Mouse (Mus musculus): ENCODE data around the gene Ssbp2. TPM values are rescaled to one million over a fixed set of nuclear protein-coding genes. Genes with fewer than 3 reads are reported as not detected.

The Ssbp2 gene
- polyA plus RNA-seq, 1 experiment from 2014 or later = 77.7 TPM

DNA sequence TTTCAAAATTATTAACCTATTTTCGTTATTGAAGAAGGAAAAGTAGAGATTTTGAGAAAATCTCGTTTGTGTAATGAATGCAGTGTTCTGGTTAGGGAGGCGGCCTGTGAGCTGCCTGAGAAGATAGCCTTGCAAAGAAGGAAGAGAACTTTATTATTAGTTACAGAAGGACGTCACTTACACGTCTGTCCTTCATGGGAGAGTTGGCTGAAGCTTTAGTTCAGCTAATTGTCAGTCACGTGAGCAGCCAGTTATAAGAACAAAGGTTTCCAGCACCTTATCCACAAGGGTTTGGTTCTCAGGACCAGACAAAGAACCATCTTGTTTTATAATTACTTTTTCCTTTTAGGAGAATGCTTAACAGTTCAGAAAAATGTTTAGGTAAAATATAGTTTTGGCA is 104.0 kb downstream of the Ssbp2 start:
- TF ChIP-seq CTCF (IDR thresholded peaks at IDR 0.05; ENCODE audit: low read depth) = no peak
- 66% methylated on average over 6 of the region's 6 CpGs for WGBS
- DNase-seq (ENCODE audit: low spot score) = no peak

DNA sequence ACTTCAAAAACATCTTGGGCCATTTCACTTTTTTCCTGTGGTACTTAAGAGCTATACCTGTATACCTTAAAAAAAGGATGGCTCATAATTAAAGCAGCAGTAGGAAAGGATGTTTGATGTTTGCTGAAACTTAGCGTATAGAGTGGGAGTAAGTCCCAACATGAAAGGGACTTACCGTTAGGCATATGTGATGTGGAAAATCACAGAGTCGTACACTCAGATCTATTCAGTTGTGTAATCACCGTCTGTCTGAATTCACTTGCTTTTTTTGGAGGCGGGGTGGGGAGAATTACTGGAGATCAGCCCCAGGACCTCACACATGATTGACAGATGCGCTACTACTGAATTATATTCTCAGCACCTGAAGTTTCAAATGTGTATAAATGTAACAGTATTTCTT is 104.7 kb downstream of the Ssbp2 start:
- Histone ChIP-seq H3K4me1 (replicated peaks; ENCODE audit: insufficient read depth, low read length) (no peaks in the 10 kb centered on the region), H3K27ac (no peak overlapping the region), H3K4me2 (ENCODE audit: low read length) (no peak overlapping the region), H3K9me3 (replicated peaks; ENCODE audit: low read length) (no peaks in the 10 kb centered on the region), H3K27me3 (ENCODE audit: insufficient read depth, low read length) (no peaks in the 10 kb centered on the region), H3K4me3 (replicated peaks; ENCODE audit: low read depth, low read length) (no peak overlapping the region), H3K36me3 (ENCODE audit: insufficient read depth, low read length) (no peaks in the 10 kb centered on the region), H3K9ac (ENCODE audit: low read depth, low read length) (no peak overlapping the region)
- ATAC-seq (replicated peaks; ENCODE audit: low FRiP score, low read depth) (no peak), DNase-seq (ENCODE audit: low spot score) (no peak)
- WGBS = 85% methylated on average over 6 of the region's 6 CpGs
- no peak for TF ChIP-seq CTCF (IDR thresholded peaks at IDR 0.05; ENCODE audit: low read depth)

More for the DNA sequence above, 104.0 kb downstream of the Ssbp2 start:
- H3K27ac ChIP-seq = no peak overlapping the region
- H3K4me3 ChIP-seq (replicated peaks; ENCODE audit: low read depth, low read length) = no peak overlapping the region
- H3K4me2 ChIP-seq (ENCODE audit: low read length) = no peak overlapping the region
- no peaks in the 10 kb centered on the region for H3K36me3 ChIP-seq (ENCODE audit: insufficient read depth, low read length)
- no peaks in the 10 kb centered on the region for H3K27me3 ChIP-seq (ENCODE audit: insufficient read depth, low read length)
- H3K9me3 ChIP-seq (replicated peaks; ENCODE audit: low read length) = no peaks in the 10 kb centered on the region
- no peaks in the 10 kb centered on the region for H3K4me1 ChIP-seq (replicated peaks; ENCODE audit: insufficient read depth, low read length)
- no peak overlapping the region for H3K9ac ChIP-seq (ENCODE audit: low read depth, low read length)
- ATAC-seq (replicated peaks; ENCODE audit: low FRiP score, low read depth) = no peak

DNA sequence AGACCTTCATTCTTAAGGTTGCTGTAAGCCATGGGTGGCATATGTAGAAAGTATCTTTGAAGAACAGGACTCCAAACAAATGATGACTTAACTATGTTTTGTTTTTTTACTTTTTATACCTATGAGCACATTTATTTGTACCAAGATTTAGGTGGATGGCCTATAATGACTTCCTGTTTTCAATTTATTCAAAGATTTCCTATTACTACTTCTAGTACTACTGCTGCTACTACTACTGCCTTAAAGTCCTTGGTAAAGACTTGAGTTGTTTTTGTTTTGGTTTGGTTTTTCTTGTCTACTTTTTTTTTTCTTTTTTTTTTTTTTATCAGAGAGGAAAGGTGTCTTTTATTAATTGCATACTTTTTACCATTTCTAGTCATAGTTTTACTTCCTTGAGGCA is 121.4 kb downstream of the Ssbp2 start:
- H3K4me1 ChIP-seq (replicated peaks; ENCODE audit: insufficient read depth, low read length) = no peaks in the 10 kb centered on the region
- H3K36me3 ChIP-seq (ENCODE audit: insufficient read depth, low read length) = no peaks in the 10 kb centered on the region
- no peaks in the 10 kb centered on the region for H3K9me3 ChIP-seq (replicated peaks; ENCODE audit: low read length)
- no peak for TF ChIP-seq CTCF (IDR thresholded peaks at IDR 0.05; ENCODE audit: low read depth)
- DNase-seq (ENCODE audit: low spot score) (no peak), ATAC-seq (replicated peaks; ENCODE audit: low FRiP score, low read depth) (no peak)
- H3K27ac ChIP-seq = no peak overlapping the region
- H3K4me3 ChIP-seq (replicated peaks; ENCODE audit: low read depth, low read length) = no peak overlapping the region
- H3K27me3 ChIP-seq (ENCODE audit: insufficient read depth, low read length) = no peaks in the 10 kb centered on the region
- H3K9ac ChIP-seq (ENCODE audit: low read depth, low read length) = no peak overlapping the region
- no peak overlapping the region for H3K4me2 ChIP-seq (ENCODE audit: low read length)

DNA sequence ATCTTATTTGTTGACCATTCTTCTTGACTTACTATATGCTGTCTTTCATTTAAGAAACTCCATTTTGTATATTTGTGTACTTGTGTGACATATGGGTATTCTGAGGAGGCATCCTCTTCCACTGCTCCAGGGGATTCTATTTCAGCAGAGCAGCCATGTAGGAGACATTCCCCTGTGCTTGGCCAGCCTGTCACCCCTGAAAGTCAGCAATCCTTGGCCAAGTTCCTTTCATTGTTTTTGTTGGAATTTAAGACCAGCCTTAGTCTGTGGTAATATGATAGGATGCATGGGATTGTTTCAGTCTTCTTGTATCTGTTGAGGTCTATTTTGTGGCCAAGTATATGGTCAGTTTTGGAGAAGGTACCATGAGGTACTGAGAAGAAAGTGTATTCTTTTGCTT is 122.1 kb downstream of the Ssbp2 start:
- no peaks in the 10 kb centered on the region for H3K4me1 ChIP-seq (replicated peaks; ENCODE audit: insufficient read depth, low read length)
- H3K36me3 ChIP-seq (ENCODE audit: insufficient read depth, low read length) = no peaks in the 10 kb centered on the region
- H3K4me3 ChIP-seq (replicated peaks; ENCODE audit: low read depth, low read length) = no peak overlapping the region
- H3K4me2 ChIP-seq (ENCODE audit: low read length) = no peak overlapping the region
- TF ChIP-seq CTCF (IDR thresholded peaks at IDR 0.05; ENCODE audit: low read depth) = no peak
- ATAC-seq (replicated peaks; ENCODE audit: low FRiP score, low read depth) (0 out of 2 replicates have a peak, but pooled peaks have one; percentile 49), DNase-seq (ENCODE audit: low spot score) (peak; percentile 54)
- no peaks in the 10 kb centered on the region for H3K27me3 ChIP-seq (ENCODE audit: insufficient read depth, low read length)
- no peak overlapping the region for H3K27ac ChIP-seq
- no peak overlapping the region for H3K9ac ChIP-seq (ENCODE audit: low read depth, low read length)
- H3K9me3 ChIP-seq (replicated peaks; ENCODE audit: low read length) = no peaks in the 10 kb centered on the region

DNA sequence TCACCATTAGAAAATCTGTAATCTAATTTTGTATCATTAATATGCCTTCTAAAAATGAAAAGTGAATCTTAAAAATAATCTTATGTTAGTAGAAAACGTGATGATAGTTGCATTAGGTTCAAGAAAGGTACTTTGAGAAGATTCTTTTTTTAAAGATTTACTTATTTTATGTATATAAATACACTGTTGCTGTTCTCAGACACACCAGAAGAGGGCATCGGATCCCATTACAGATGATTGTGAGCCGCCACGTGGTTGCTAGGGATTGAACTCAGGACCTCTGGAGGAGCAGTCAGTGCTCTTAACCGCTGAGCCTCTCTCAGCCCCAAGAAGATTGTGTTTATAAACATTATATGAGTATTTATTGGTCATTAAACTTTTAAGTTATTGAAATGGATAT is 126.3 kb downstream of the Ssbp2 start:
- H3K36me3 ChIP-seq (ENCODE audit: insufficient read depth, low read length) = no peaks in the 10 kb centered on the region
- H3K4me2 ChIP-seq (ENCODE audit: low read length) = no peak overlapping the region
- TF ChIP-seq CTCF (IDR thresholded peaks at IDR 0.05; ENCODE audit: low read depth) = 0 out of 2 replicates have a peak, but pooled peaks have one; percentile 19
- 78% methylated on average over 5 of the region's 5 CpGs for WGBS
- no peak overlapping the region for H3K27ac ChIP-seq
- ATAC-seq (replicated peaks; ENCODE audit: low FRiP score, low read depth) = no peak
- H3K9ac ChIP-seq (ENCODE audit: low read depth, low read length) = no peak overlapping the region
- no peaks in the 10 kb centered on the region for H3K9me3 ChIP-seq (replicated peaks; ENCODE audit: low read length)
- H3K27me3 ChIP-seq (ENCODE audit: insufficient read depth, low read length) = no peaks in the 10 kb centered on the region
- no peaks in the 10 kb centered on the region for H3K4me1 ChIP-seq (replicated peaks; ENCODE audit: insufficient read depth, low read length)
- no peak overlapping the region for H3K4me3 ChIP-seq (replicated peaks; ENCODE audit: low read depth, low read length)
- DNase-seq (ENCODE audit: low spot score) = no peak

DNA sequence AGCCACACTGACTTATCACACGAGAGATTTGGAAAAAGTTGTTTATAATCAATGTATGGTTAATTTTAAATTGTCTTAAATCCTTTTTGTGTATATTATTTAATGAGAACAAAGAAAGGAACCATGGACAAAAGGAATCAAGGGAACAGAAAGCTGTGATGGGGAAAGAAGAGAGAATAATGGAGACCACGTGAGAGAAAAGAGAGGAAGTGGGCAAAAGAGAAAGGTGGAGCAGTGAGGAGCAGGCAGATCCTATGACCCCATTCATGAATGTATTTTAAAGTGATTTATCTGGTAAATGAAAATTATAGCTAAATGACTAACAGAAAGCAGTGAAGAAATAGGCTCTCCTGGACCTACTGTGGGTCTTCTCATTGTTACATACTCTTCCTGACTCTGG is 128.4 kb downstream of the Ssbp2 start:
- H3K27ac ChIP-seq = no peak overlapping the region
- no peak for TF ChIP-seq CTCF (IDR thresholded peaks at IDR 0.05; ENCODE audit: low read depth)
- no peaks in the 10 kb centered on the region for H3K36me3 ChIP-seq (ENCODE audit: insufficient read depth, low read length)
- no peak overlapping the region for H3K4me2 ChIP-seq (ENCODE audit: low read length)
- no peaks in the 10 kb centered on the region for H3K4me1 ChIP-seq (replicated peaks; ENCODE audit: insufficient read depth, low read length)
- DNase-seq (ENCODE audit: low spot score) (no peak), ATAC-seq (replicated peaks; ENCODE audit: low FRiP score, low read depth) (no peak)
- no peak overlapping the region for H3K4me3 ChIP-seq (replicated peaks; ENCODE audit: low read depth, low read length)
- 78% methylated on average over 2 of the region's 2 CpGs for WGBS
- no peak overlapping the region for H3K9ac ChIP-seq (ENCODE audit: low read depth, low read length)
- H3K27me3 ChIP-seq (ENCODE audit: insufficient read depth, low read length) = no peaks in the 10 kb centered on the region
- H3K9me3 ChIP-seq (replicated peaks; ENCODE audit: low read length) = no peaks in the 10 kb centered on the region

DNA sequence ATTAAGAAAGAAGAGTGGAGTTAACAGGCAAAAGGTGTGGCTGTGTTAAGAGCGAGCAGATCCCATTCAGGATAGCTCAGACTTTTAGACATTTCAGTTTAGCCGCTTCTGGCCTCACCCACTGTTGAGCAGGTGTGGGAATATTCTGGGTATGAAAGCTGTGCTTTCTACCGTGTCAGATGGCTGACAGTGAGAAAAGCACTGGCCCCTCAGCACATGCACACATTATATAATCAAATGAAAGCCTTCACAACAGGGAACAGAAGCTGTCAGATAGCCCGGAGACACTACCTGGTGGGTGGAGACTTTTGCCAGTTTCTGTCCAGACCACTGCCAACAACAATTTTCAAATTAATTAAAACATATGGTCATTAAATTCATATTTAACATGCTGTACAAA is 131.8 kb downstream of the Ssbp2 start:
- no peak for TF ChIP-seq CTCF (IDR thresholded peaks at IDR 0.05; ENCODE audit: low read depth)
- no peaks in the 10 kb centered on the region for H3K27me3 ChIP-seq (ENCODE audit: insufficient read depth, low read length)
- H3K4me2 ChIP-seq (ENCODE audit: low read length) = no peak overlapping the region
- ATAC-seq (replicated peaks; ENCODE audit: low FRiP score, low read depth) (no peak), DNase-seq (ENCODE audit: low spot score) (no peak)
- H3K27ac ChIP-seq = no peak overlapping the region
- H3K4me1 ChIP-seq (replicated peaks; ENCODE audit: insufficient read depth, low read length) = no peaks in the 10 kb centered on the region
- no peaks in the 10 kb centered on the region for H3K9me3 ChIP-seq (replicated peaks; ENCODE audit: low read length)
- H3K9ac ChIP-seq (ENCODE audit: low read depth, low read length) = no peak overlapping the region
- 83% methylated on average over 4 of the region's 4 CpGs for WGBS
- no peak overlapping the region for H3K4me3 ChIP-seq (replicated peaks; ENCODE audit: low read depth, low read length)
- no peaks in the 10 kb centered on the region for H3K36me3 ChIP-seq (ENCODE audit: insufficient read depth, low read length)

Data from kidney, postnatal 0 days (tissue).